Mouse (Mus musculus) olfactory bulb, adult 2 months (tissue): ENCODE measurements around the gene Ptpn7.

Experiments
- CTCF ChIP-seq: fragments of 200-500 bp; IDR thresholded peaks from 2 replicates; pipeline ENCODE4 v1.5.1; 2012; ENCODE audit warnings: low read depth, mild to moderate bottlenecking, low read length, moderate library complexity; ENCODE audit not compliant: insufficient read depth
- POLR2A ChIP-seq: fragments of 200-500 bp; IDR thresholded peaks from 2 replicates; pipeline ENCODE4 v1.6.1; 2012; ENCODE audit warnings: mild to moderate bottlenecking, low read depth, low read length, moderate library complexity; ENCODE audit not compliant: insufficient read depth

GRCm38 (mm10) chr1:135167435-135167834, 34.9 kb downstream of the Ptpn7 start, which contains the start of gene Gpr37l1:
- no peak for TF ChIP-seq CTCF
- no peak for TF ChIP-seq POLR2A
